Mouse (Mus musculus) neural tube, embryonic 11.5 days (tissue): ENCODE data around the gene Ndufs7. TPM values are rescaled to one million over a fixed set of nuclear protein-coding genes. Genes with fewer than 3 reads are reported as not detected.
"Not testable (repeated sequence)": the region's sequence is repeated elsewhere in the genome, so short reads cannot be mapped to it uniquely, and the experiment has no call there.

Experiments used
- ATAC-seq: fragments of 200-750 bp; cut with Nextera tagmentation; 2 replicates; pipeline ENCODE4 v1.8.0; 2017; ENCODE audit warnings: moderate number of reproducible peaks, mild to moderate bottlenecking, moderate TSS enrichment, moderate library complexity; ENCODE audit not compliant: insufficient read depth, low FRiP score, low TSS enrichment
- DNase-seq: peaks from one replicate; pipeline ENCODE4 v3.0.0-alpha.2; 2015; ENCODE audit warnings: low spot score
- H3K27ac ChIP-seq: fragments of 300-500 bp; sonication (generic); 2 replicates; pipeline ENCODE4 v1.5.1; 2014; ENCODE audit warnings: low read depth, mild to moderate bottlenecking, low read length
- H3K27me3 ChIP-seq: fragments of 300-500 bp; sonication (generic); 2 replicates; pipeline ENCODE4 v1.6.1; 2014; ENCODE audit warnings: mild to moderate bottlenecking, low read length, mixed read lengths; ENCODE audit not compliant: control insufficient read depth, insufficient read depth
- H3K36me3 ChIP-seq: fragments of 300-500 bp; sonication (generic); 2 replicates; pipeline ENCODE4 v1.6.1; 2014; ENCODE audit warnings: mild to moderate bottlenecking, low read length, moderate library complexity, mixed read lengths; ENCODE audit not compliant: control insufficient read depth, insufficient read depth
- H3K4me1 ChIP-seq: fragments of 300-500 bp; sonication (generic); 2 replicates; pipeline ENCODE4 v1.6.1; 2014; ENCODE audit warnings: low read length, mixed read lengths; ENCODE audit not compliant: control insufficient read depth, insufficient read depth
- H3K4me2 ChIP-seq: fragments of 300-500 bp; sonication (generic); 2 replicates; pipeline ENCODE4 v1.6.1; 2014; ENCODE audit warnings: low read depth, mild to moderate bottlenecking, moderate library complexity
- H3K4me3 ChIP-seq: fragments of 300-500 bp; sonication (generic); 2 replicates; pipeline ENCODE4 v1.5.1; 2014; ENCODE audit warnings: low read depth, low read length
- H3K9ac ChIP-seq: fragments of 300-500 bp; sonication (generic); 2 replicates; pipeline ENCODE4 v1.6.1; 2014; ENCODE audit warnings: mild to moderate bottlenecking, low read length
- H3K9me3 ChIP-seq: fragments of 300-500 bp; sonication (generic); 2 replicates; pipeline ENCODE4 v1.6.1; 2016; ENCODE audit warnings: low read length; ENCODE audit not compliant: control insufficient read depth
- WGBS: fragments of 180-500 bp; shearing (Covaris S2); extraction: QIAGEN DNeasy Blood & Tissue Kit; methylation state at CpG from one replicate; pipeline ENCODE4 v1.1.7; 2014; 5-methylcytosine and 5-hydroxymethylcytosine counted together
- polyA plus RNA-seq: library from polyadenylated mRNA; unstranded; fragments of >200 nt; fragmentation: Nextera tagmentation; extraction: Ambion mirVana; gene quantifications from 2 replicates; pipeline ENCODE4 v1.2.1, GENCODE M21; 2014

Ndufs7 gene
- polyA plus RNA-seq, 1 experiment from 2014 or later: 261 TPM

DNA sequence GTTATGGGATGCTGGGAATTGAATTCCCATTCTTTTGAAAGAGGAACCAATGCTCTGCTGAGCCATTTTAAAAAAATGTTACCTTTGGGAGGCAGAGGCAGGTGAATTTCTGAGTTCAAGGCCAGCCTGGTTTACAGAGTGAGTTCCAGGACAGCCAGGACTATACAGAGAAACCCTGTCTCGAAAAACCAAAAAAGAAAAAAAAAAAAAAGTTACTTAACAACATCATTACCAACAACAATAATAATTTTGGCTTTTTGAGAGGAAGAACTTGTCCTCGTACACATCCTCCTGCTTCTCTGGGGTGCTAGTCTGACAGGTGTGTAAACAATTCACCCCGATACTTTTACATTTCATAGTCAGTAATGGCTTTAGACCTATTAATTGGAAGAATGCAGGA lies 484 bp upstream of the Ndufs7 start:
- H3K9ac ChIP-seq, H3K9me3 ChIP-seq, H3K27me3 ChIP-seq, DNase-seq, H3K27ac ChIP-seq: not testable (repeated sequence)
- peaks cover 11% of the 10 kb centered on the region; the same call in 1 of the 2 replicates for H3K36me3 ChIP-seq
- peak overlapping the region; percentile 82; the same call in 1 of the 2 replicates for H3K4me2 ChIP-seq
- H3K4me1 ChIP-seq: peaks cover 12% of the 10 kb centered on the region; the same call in 1 of the 2 replicates
- peak overlapping the region; percentile 66; the same call in 1 of the 2 replicates for H3K4me3 ChIP-seq
- ATAC-seq: 0 out of 2 replicates have a peak, but pooled peaks have one; percentile 0
- WGBS: 61% methylated on average over 3 of the region's 3 CpGs

DNA sequence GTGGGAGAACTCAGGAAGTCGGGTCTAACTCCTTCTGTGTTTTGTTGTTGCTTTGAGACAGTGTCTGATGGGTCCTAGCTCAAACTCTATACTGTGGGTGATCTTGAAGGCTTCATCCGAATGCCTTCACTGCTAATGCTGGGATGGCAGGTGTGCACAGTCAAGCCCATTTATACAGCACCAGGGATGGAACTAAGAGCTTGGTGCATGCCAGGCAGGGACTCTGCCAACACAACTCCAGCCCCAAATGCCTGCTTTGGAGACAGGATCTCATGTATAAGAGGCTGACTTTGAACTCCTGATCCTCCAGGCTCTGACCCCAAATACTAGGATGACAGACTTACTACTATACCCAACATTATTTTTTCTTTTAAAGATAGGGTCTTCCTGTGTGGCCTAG lies 1.1 kb downstream of the Ndufs7 start:
- ATAC-seq: no peak
- no peak overlapping the region for H3K27ac ChIP-seq

DNA sequence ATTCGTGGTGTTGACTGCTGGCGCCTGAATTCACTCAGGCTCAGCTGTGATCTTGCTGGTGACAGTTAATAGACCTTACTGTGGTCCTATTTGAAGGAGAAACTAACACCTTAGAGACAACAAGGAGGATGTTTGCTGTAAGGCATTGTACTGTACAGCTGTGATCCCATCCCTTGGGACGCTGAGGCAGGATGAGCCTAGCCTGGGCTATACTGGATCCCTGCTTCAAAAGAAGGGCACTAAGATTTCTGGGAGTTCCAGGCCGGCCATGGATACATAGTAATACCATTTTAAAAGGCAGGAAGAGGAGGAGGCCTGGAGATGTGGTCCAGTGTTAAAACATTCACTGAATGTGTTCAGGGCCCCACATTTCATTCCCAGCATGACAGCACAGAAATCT lies 1.7 kb downstream of the Ndufs7 start:
- Histone ChIP-seq H3K9me3 (no peaks in the 10 kb centered on the region), H3K9ac (no peak overlapping the region; the same call in 1 of the 2 replicates), H3K27me3 (no peaks in the 10 kb centered on the region), H3K36me3 (peaks cover 8% of the 10 kb centered on the region; the same call in 1 of the 2 replicates), H3K4me3 (no peak overlapping the region), H3K4me2 (peak overlapping the region; percentile 82; the same call in 1 of the 2 replicates), H3K4me1 (peaks cover 12% of the 10 kb centered on the region; the same call in 1 of the 2 replicates), H3K27ac (no peak overlapping the region)
- 86% methylated on average over 4 of the region's 4 CpGs for WGBS
- DNase-seq (no peak), ATAC-seq (no peak)

More for the DNA sequence above, 1.1 kb downstream of the Ndufs7 start:
- H3K4me2 ChIP-seq: peak overlapping the region; percentile 82
- no peak for DNase-seq
- no peaks in the 10 kb centered on the region for H3K9me3 ChIP-seq
- H3K4me1 ChIP-seq: peaks cover 12% of the 10 kb centered on the region; the same call in 1 of the 2 replicates
- peak overlapping the region; percentile 66 for H3K4me3 ChIP-seq
- H3K36me3 ChIP-seq: 0 out of 2 replicates have a peak, but pooled peaks cover 5% of the 10 kb centered on the region
- peak overlapping the region; percentile 75 for H3K9ac ChIP-seq
- 56% methylated on average over 2 of the region's 2 CpGs for WGBS
- no peaks in the 10 kb centered on the region for H3K27me3 ChIP-seq

DNA sequence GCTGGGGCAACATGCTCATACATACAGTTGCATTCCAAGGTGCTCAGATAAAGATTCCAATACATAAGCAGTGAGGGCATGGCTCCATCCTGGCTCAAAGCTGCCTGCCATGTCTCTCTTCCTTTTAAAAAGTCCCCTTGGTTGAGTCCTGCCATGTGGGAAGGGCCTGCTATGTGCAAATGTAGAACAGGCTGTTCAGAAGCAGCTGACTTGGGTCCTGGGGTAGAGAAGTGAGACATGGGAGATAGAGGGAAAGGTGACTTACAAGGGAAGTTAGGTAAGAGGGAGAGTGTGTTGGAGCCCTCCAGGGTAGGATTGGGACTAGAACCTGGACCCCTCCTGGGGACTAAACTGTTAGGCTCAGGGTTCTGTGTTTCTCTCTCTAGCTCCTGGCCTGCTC lies 3.1 kb downstream of the Ndufs7 start:
- peaks cover 12% of the 10 kb centered on the region; the same call in 1 of the 2 replicates for H3K4me1 ChIP-seq

DNA sequence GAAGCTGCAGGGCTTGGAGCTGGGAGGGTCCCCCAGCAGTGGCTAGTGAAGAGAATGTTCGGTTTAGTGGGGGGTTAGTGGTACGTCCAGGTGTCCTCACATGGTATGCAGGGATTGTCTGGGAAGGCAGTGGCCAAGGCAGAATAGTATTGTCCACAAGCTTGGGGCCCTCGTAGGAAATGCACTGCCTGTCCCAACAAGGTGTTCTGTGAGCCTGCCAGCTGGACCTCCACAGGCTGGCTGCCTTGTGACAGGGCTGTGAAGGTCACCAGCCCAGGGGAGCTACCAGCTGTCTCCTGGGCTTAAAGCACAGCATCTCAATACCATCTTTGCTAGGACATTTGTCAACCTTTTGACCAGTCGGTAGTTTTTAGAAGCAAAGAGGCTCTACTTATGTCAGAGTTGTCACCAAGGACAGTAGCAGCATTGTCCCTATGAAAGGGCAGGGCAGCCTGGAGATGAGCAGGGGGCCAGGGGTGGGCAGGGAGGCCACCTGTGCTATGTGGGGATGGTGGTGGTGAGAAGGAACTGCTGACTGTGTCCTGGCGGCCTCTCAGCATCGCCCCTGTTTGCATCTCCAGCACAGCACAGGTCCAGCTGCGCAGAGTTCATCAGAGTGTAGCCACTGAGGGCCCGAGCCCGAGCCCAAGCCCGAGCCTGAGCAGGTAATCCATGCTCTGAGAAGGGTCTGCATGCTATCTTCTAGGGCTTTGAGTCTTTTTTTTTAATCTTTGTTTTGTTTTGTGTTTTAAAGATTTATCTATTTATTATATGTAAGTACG lies 3.8 kb downstream of the Ndufs7 start:
- Histone ChIP-seq H3K36me3 (peaks cover 14% of the 10 kb centered on the region), H3K9ac (no peak overlapping the region)

More for the DNA sequence above, 3.1 kb downstream of the Ndufs7 start:
- Histone ChIP-seq H3K9ac (no peak overlapping the region), H3K4me3 (no peak overlapping the region), H3K36me3 (peaks cover 14% of the 10 kb centered on the region), H3K4me2 (no peak overlapping the region), H3K9me3 (no peaks in the 10 kb centered on the region), H3K27ac (no peak overlapping the region), H3K27me3 (no peaks in the 10 kb centered on the region)
- DNase-seq: no peak
- no peak for ATAC-seq

DNA sequence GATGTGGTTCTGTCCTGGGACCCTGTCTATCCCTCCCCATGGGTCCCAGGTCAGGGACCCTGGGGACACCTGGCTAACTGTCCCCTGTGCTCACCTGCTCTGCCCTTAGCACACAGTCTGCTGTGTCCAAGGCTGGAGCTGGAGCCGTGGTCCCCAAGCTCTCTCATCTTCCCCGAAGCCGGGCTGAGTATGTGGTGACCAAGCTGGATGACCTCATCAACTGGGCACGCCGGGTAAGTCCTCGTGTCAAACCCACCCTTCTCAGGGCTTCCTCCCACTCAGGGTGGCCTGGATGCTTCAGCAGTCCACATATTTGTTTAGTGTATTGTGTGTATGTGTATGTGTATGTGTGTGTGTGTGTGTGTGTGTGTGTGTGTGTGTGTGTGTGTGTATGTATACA lies 4.6 kb downstream of the Ndufs7 start:
- DNase-seq (no peak), ATAC-seq (no peak)
- H3K36me3 ChIP-seq: peaks cover 14% of the 10 kb centered on the region
- H3K4me3 ChIP-seq: no peak overlapping the region
- no peak overlapping the region for H3K27ac ChIP-seq
- 84% methylated on average over 6 of the region's 6 CpGs for WGBS
- H3K27me3 ChIP-seq: no peaks in the 10 kb centered on the region
- H3K9me3 ChIP-seq: no peaks in the 10 kb centered on the region
- H3K9ac ChIP-seq: no peak overlapping the region
- H3K4me2 ChIP-seq: no peak overlapping the region
- H3K4me1 ChIP-seq: peaks cover 12% of the 10 kb centered on the region; the same call in 1 of the 2 replicates

More for the DNA sequence above, 3.8 kb downstream of the Ndufs7 start:
- no peak for ATAC-seq
- 92% methylated on average over 11 of the region's 11 CpGs for WGBS
- no peaks in the 10 kb centered on the region for H3K27me3 ChIP-seq
- H3K4me1 ChIP-seq: peaks cover 12% of the 10 kb centered on the region; the same call in 1 of the 2 replicates
- no peaks in the 10 kb centered on the region for H3K9me3 ChIP-seq
- no peak for DNase-seq
- no peak overlapping the region for H3K4me3 ChIP-seq
- H3K4me2 ChIP-seq: no peak overlapping the region
- no peak overlapping the region for H3K27ac ChIP-seq

DNA sequence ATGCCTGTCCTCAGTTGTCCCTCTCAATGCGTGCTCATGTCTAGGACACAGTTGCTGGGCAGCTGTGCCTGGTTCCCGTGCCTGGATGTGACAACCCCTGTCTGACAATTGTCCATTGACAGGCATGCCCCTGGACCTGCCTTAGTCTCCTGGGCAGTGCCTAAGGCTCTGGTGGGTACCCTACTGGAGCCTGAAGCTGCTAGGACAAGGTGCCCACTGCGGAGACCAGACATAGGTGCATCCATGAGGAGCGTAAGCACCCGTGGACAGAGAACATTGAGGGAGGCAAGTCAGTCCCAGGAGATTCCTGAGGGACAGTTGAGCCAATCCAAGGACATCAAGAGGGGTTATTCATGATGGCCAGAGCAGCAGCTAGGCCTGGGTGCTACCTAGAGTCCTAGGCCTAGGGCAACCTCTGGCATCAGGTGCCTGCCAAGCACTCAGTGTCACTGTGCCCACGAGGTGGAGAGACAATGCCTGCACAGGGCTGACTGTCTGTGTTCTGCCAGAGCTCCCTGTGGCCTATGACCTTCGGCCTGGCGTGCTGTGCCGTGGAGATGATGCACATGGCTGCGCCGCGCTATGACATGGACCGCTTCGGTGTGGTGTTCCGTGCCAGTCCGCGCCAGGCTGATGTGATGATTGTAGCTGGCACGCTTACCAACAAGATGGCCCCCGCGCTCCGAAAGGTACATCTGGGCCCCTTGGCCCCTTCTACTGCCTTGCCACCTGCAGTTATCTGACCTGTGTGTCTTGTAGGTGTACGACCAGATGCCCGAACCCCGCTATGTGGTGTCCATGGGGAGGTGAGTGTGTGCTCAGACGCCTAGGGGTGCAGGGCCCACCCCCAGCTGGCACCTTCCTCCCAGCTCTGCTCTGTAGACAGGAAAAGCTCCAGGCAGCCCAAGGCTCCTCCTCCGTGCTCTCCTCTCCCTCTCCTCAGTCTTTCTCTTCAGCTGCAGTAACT lies 5.7 kb downstream of the Ndufs7 start:
- Histone ChIP-seq H3K4me3 (no peak overlapping the region), H3K36me3 (peaks cover 14% of the 10 kb centered on the region), H3K9me3 (no peaks in the 10 kb centered on the region), H3K27ac (no peak overlapping the region), H3K27me3 (no peaks in the 10 kb centered on the region), H3K4me2 (no peak overlapping the region), H3K4me1 (peaks cover 16% of the 10 kb centered on the region), H3K9ac (no peak overlapping the region)
- DNase-seq (no peak), ATAC-seq (no peak)
- 95% methylated on average over 26 of the region's 26 CpGs for WGBS

DNA sequence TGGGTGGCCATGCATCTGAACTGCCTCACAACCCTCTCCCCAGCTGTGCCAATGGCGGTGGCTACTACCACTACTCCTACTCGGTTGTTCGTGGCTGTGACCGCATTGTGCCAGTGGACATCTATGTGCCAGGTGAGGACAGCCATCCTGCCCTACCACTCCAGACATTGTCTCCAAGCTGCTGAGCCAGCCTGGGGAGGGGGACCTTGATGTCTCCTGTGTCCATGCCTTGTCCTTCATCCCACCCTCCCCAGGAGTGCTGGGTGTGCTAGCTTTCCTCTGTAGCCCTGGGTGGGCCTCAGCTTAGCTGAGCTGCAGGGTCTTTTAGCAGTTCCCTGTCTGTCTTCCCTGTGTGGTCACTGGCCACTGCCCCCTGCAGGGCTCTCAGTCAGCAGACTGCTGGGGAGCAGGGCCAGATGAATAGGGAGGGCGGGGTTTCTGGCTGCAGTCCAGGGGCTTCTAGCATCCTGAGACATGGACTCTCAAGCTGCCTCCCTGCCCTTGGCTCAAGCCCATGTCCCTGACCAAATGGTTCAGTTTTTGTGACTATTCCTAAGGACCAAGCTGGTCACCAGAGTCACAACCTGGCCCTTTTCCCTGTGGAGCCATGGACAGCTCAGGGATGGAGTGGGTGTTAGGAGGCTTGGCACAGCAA lies 7.1 kb downstream of the Ndufs7 start:
- no peak overlapping the region for H3K27ac ChIP-seq
- H3K36me3 ChIP-seq: peaks cover 14% of the 10 kb centered on the region
- peaks cover 15% of the 10 kb centered on the region for H3K4me1 ChIP-seq
- 94% methylated on average over 5 of the region's 5 CpGs for WGBS
- DNase-seq (no peak), ATAC-seq (no peak)
- no peaks in the 10 kb centered on the region for H3K27me3 ChIP-seq
- H3K4me2 ChIP-seq: no peak overlapping the region
- H3K4me3 ChIP-seq: no peak overlapping the region
- no peak overlapping the region for H3K9ac ChIP-seq
- no peaks in the 10 kb centered on the region for H3K9me3 ChIP-seq
